Mouse (Mus musculus) brown adipose tissue, adult 24 weeks (tissue): ENCODE measurements at regions not wholly inside any gene's neighbourhood (a gene's known extent, or its start where the extent isn't known, plus 50 kb on each side); places are given as distances from the start of the nearest gene placed in this dataset.

Experiments used
- H3K27ac ChIP-seq: fragments of 200-500 bp; replicated peaks from 2 replicates; pipeline ENCODE4 v1.5.1; 2012; ENCODE audit warnings: low read depth, mild to moderate bottlenecking, low read length
- H3K4me1 ChIP-seq: fragments of 200-500 bp; 2 replicates; pipeline ENCODE4 v1.6.1; 2012; ENCODE audit warnings: low read length, mixed read lengths; ENCODE audit not compliant: control insufficient read depth, insufficient read depth, insufficient read length
- H3K4me3 ChIP-seq: fragments of 200-500 bp; 2 replicates; pipeline ENCODE4 v1.5.1; 2012; ENCODE audit warnings: low read depth, mild to moderate bottlenecking, low read length, moderate library complexity; ENCODE audit not compliant: insufficient read depth

- peaks cover 8% of the 10 kb centered on the region; the same call in 1 of the 2 replicates for H3K4me1 ChIP-seq
- H3K27ac ChIP-seq: no peak overlapping the region
- no peak overlapping the region for H3K4me3 ChIP-seq
Observed at GRCm38 (mm10) chr1:90313750-90314359, 110.1 kb downstream of the Ackr3 start.

DNA sequence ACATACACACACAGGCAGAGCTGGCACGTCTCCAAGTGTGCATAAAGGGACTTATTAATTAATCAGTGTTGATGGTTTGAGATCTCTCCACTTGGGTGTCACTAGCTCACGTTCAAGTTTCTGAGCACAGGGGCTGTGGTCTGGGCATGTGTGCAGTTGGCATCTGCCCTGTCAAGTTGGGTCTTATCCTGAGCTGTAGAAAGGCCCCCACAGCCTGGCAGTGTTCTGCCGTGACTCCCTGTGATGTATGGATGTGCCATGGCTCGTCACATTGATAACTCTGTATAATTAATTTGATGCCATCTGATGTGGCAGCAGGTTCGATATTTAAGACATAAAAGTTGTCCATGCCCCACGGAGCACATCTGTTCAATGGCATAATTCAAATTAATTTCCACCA is 114.1 kb downstream of the Ackr3 start:
- H3K4me1 ChIP-seq: no peaks in the 10 kb centered on the region; the same call in 1 of the 2 replicates
- H3K27ac ChIP-seq: no peak overlapping the region
- no peak overlapping the region for H3K4me3 ChIP-seq

DNA sequence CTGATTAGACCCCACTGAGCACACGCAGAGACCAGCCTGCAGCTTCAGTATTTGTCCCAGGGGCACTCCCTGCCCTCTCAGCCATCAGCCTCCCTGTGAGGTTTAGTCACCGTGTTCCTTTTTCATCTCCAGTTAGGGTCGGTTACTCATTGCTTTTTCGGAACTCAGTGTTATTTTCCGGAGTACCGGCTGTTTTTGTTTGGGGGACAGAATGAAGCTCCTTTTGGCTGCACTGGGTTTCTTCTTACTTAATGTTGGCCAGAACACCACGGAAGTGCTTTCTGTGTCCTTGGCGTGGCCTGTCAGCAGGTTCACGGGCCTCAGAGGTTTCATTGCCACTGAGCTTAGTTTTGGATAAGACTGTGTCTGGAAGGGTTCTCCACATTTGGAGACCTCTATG is 114.7 kb downstream of the Ackr3 start:
- no peak overlapping the region for H3K4me3 ChIP-seq
- 0 out of 2 replicates have a peak overlapping the region, but pooled peaks have one; percentile 58 for H3K27ac ChIP-seq
- H3K4me1 ChIP-seq: no peaks in the 10 kb centered on the region; the same call in 1 of the 2 replicates

- Histone ChIP-seq H3K4me1 (no peaks in the 10 kb centered on the region; the same call in 1 of the 2 replicates), H3K4me3 (no peak overlapping the region), H3K27ac (no peak overlapping the region)
Observed at GRCm38 (mm10) chr1:90320518-90320917, 116.7 kb downstream of the Ackr3 start.

- H3K27ac ChIP-seq: no peak overlapping the region
- H3K4me3 ChIP-seq: no peak overlapping the region
- H3K4me1 ChIP-seq: no peaks in the 10 kb centered on the region; the same call in 1 of the 2 replicates
Observed at GRCm38 (mm10) chr1:90321501-90321900, 117.7 kb downstream of the Ackr3 start.

DNA sequence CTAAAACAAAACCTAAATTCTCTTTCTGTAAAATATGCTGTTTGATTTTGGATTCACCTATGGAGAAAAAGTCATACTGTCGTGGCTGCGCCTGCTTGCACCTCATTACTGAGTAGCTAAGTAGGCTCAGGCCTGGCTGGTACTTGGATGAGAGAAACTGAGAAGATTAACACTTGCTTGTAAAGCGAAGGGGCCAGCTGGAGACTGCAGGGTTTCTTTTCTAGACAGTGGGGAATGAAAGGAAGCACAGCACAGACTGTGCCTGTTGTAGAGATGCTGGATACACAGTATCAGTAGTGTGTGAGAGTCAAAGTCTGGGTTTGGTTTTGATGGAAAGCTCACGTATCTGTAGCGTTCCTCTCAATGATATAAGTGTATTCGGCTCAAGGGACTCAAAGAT is 123.5 kb downstream of the Ackr3 start:
- H3K27ac ChIP-seq: no peak overlapping the region

DNA sequence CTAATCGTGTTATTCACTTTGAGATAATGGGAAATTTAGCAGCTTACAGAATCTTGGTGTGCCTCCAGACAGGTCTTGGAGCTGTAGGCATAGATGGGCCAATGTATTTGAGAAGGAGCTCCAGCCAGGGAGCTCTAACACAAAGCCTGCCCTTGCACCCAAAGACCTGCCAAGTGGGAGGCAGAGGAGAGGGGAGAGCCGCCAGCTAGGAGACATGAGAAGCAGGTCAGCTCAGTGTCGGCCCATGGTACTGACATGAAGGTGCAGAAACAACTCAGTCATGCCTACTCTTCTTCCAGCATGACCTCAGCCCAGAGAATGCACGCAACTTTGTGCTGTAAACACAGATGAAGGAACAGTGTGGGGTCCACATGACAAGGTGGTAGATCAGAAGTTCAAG is 128.8 kb downstream of the Ackr3 start:
- H3K27ac ChIP-seq: peak overlapping the region; percentile 79
- no peak overlapping the region for H3K4me3 ChIP-seq
- peaks cover 3% of the 10 kb centered on the region; the same call in 1 of the 2 replicates for H3K4me1 ChIP-seq

More for the DNA sequence above, 123.5 kb downstream of the Ackr3 start:
- Histone ChIP-seq H3K4me1 (peaks cover 3% of the 10 kb centered on the region; the same call in 1 of the 2 replicates), H3K4me3 (no peak overlapping the region)

- H3K27ac ChIP-seq: peak overlapping the region; percentile 74
- peaks cover 3% of the 10 kb centered on the region; the same call in 1 of the 2 replicates for H3K4me1 ChIP-seq
- H3K4me3 ChIP-seq: no peak overlapping the region
Observed at GRCm38 (mm10) chr1:90333676-90334430, 130.1 kb downstream of the Ackr3 start.

DNA sequence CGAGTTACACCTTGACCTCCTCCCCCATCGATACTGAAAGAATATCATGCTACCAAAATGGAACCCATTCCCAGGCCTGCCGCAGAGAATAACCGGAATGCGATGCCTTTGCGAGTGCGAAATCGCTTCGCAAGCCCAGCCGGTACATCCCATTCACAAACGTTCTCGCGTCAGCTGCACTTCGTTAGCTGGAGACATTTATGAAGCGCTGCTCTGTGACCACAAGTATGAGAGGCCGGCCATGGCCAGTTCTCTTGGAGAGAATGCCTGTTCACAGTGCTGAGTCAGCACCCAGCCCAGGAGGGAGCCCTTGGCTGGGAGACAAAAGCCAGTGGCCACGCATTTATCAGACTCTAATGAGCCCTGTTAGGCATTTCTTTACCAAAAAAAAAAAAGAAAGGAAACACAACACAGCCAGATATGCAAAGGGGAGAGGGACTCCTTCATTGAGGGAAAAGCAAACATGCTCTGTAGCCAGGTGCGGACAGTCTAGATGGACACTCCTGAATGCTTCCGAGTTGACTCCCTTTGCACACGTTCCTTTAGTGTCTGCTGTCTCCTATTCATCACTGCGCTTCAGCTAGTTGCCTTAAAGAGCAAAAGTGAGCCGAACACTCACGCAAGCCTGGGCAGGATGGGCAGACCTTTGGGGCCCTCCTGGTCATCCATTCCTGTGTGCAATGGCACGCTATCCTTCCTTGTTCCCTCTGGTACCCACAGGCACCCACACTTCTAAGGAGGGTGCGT is 131.4 kb downstream of the Ackr3 start:
- Histone ChIP-seq H3K4me1 (peaks cover 3% of the 10 kb centered on the region; the same call in 1 of the 2 replicates), H3K27ac (no peak overlapping the region), H3K4me3 (no peak overlapping the region)

DNA sequence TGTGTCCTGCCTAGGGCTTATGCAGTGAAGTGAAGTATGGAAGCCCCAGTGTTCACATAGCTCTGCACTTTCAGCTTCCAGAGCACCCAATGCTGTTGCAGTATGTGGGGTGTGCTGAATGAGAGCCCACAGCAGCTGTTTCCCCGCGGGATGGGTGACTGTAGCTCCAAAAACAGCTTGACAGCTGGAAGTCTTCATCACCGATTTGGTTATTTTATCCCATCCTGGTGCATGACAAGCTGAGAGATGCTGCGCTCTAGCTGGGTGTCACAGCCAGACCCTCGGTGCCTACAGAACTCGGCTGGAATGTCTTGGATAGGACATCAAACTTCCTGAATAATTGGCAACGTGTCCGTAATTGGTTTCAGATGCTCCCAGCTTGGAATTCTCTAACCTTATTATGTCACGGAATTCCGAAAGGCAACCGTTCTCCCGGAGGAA is 134.1 kb downstream of the Ackr3 start:
- Histone ChIP-seq H3K4me1 (no peaks in the 10 kb centered on the region), H3K27ac (no peak overlapping the region), H3K4me3 (no peak overlapping the region)

- H3K27ac ChIP-seq: no peak overlapping the region
- no peaks in the 10 kb centered on the region for H3K4me1 ChIP-seq
- no peak overlapping the region for H3K4me3 ChIP-seq
Observed at GRCm38 (mm10) chr1:90342346-90342745, 138.6 kb downstream of the Ackr3 start.

DNA sequence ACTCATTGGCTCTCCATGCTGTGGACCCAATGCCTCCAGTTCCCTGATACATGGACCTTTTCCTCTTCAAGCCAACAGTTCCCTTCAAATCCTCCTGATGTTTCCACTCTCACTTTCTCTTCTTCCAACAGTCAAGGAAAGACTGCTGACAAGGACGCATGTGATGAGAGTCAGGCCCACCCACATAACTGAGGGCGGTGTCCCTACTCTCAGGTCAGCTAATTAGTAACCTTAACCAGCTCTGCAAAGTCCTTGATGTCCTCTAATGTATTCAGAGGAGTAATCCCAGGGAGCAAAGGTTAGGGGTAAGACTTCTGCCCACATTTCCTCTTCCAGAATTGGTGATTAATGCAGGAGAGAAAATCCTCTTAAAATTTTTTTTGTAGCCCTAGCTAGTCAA is 139.7 kb downstream of the Ackr3 start:
- Histone ChIP-seq H3K4me1 (no peaks in the 10 kb centered on the region), H3K27ac (no peak overlapping the region), H3K4me3 (no peak overlapping the region)

DNA sequence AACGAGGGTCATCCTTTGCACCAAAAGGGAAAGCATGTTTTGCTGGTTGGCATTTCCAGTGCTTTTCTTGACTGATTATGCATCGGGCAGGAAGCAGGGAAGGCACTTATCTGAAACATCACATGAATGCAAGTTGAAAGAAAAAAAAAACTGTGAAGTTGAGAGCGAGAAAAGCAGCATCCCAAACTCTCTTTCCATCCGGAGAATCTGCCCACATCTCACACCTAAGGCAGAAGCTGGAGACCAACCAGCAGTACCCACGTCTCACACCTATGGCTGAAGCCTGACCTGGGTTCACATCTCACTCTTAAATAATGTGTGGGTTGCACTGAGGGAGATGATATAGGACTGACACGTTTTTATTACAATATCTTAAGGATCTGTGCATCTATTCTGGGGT is 143.3 kb downstream of the Ackr3 start:
- Histone ChIP-seq H3K4me1 (no peaks in the 10 kb centered on the region), H3K27ac (no peak overlapping the region), H3K4me3 (no peak overlapping the region)

- Histone ChIP-seq H3K4me3 (no peak overlapping the region), H3K4me1 (no peaks in the 10 kb centered on the region), H3K27ac (no peak overlapping the region)
Observed at GRCm38 (mm10) chr1:90349611-90350010, 145.8 kb downstream of the Ackr3 start.

DNA sequence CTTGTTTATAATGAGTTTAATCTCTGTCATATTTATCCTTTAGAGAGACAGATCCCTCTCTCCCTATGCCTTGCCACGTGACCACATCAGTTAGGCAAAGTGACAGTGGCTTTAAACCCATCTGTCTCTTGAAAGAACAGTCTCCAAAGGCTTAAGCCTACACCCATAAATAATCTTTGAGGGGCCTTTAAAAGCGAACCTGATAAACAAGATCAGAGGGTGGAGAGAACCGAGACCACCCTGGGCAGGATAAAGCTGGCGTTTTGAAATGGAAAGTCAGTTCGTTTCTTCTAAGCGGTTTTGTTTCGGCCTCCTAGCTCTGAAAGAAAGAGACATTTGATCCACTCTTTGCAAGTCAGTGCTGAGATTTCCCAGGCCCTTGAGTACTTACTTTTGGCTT is 149.5 kb downstream of the Ackr3 start:
- Histone ChIP-seq H3K4me3 (no peak overlapping the region), H3K4me1 (no peaks in the 10 kb centered on the region), H3K27ac (no peak overlapping the region)
